Mouse (Mus musculus) MEL (cell line): ENCODE results near the gene 1700003H04Rik.
A peak's percentile ranks its signal among the peaks of the same experiment; 100 is the strongest.

Experiments
- CHD1 ChIP-seq: IDR thresholded peaks from 2 replicates; pipeline ENCODE4 v1.6.1; 2012; ENCODE audit warnings: low read depth, mild to moderate bottlenecking, inconsistent platforms, low read length, improper control_type of control experiment
- CTCF ChIP-seq, 3 experiments: IDR thresholded peaks in 2 of 3; conservative IDR thresholded peaks in 1 of 3; 2 replicates each; pipeline ENCODE4 v1.5.1; 2011 to 2012; ENCODE audit warnings: low read length in 3 of 3, low read depth in 2 of 3, mild to moderate bottlenecking in 2 of 3, improper control_type of control experiment in 1 of 3, inconsistent platforms in 1 of 3, mixed read lengths in 1 of 3, moderate library complexity in 1 of 3; ENCODE audit not compliant: control insufficient read depth in 1 of 3, insufficient read depth in 1 of 3, poor library complexity in 1 of 3, severe bottlenecking in 1 of 3
- E2F4 ChIP-seq: IDR thresholded peaks from 2 replicates; pipeline ENCODE4 v1.6.1; 2011; ENCODE audit warnings: low read depth, low read length, improper control_type of control experiment, borderline replicate concordance
- ELF1 ChIP-seq: IDR thresholded peaks from 2 replicates; pipeline ENCODE4 v1.6.1; 2014; ENCODE audit warnings: low read depth, mild to moderate bottlenecking, inconsistent platforms, low read length, improper control_type of control experiment, moderate library complexity
- EP300 ChIP-seq, 2 experiments: IDR thresholded peaks; 2 replicates each; pipeline ENCODE4 v1.6.1; 2011; ENCODE audit warnings: improper control_type of control experiment in 2 of 2, low read length in 2 of 2, low read depth in 1 of 2, mild to moderate bottlenecking in 1 of 2
- HCFC1 ChIP-seq: IDR thresholded peaks from 2 replicates; pipeline ENCODE4 v1.6.1; 2012; ENCODE audit warnings: low read depth, mild to moderate bottlenecking, inconsistent platforms, low read length, improper control_type of control experiment, moderate library complexity
- MAFK ChIP-seq: IDR thresholded peaks from 2 replicates; pipeline ENCODE4 v1.6.1; 2011; ENCODE audit warnings: low read depth, mild to moderate bottlenecking, low read length, improper control_type of control experiment, borderline replicate concordance
- MYC ChIP-seq: IDR thresholded peaks from 2 replicates; pipeline ENCODE4 v1.6.1; 2011; ENCODE audit warnings: low read depth, mild to moderate bottlenecking, low read length, improper control_type of control experiment, moderate library complexity
- POLR2A ChIP-seq, 2 experiments: IDR thresholded peaks; 2 replicates each; pipeline ENCODE4 v1.6.1; 2011 to 2012; ENCODE audit warnings: low read length in 2 of 2, mild to moderate bottlenecking in 2 of 2, control low read depth in 1 of 2, improper control_type of control experiment in 1 of 2, low read depth in 1 of 2, moderate library complexity in 1 of 2; ENCODE audit not compliant: control insufficient read depth in 1 of 2, insufficient read depth in 1 of 2, poor library complexity in 1 of 2
- POLR2AphosphoS5 ChIP-seq: IDR thresholded peaks from 2 replicates; pipeline ENCODE4 v1.6.1; 2012; ENCODE audit warnings: low read depth, borderline replicate concordance, mild to moderate bottlenecking, inconsistent platforms, low read length, moderate library complexity, mixed read lengths
- SIN3A ChIP-seq: IDR thresholded peaks from 2 replicates; pipeline ENCODE4 v1.6.1; 2012; ENCODE audit warnings: low read length, improper control_type of control experiment, inconsistent platforms
- SMC3 ChIP-seq: IDR thresholded peaks from 2 replicates; pipeline ENCODE4 v1.6.1; 2011; ENCODE audit warnings: low read depth, low read length, improper control_type of control experiment
- UBTF ChIP-seq: IDR thresholded peaks from 2 replicates; pipeline ENCODE4 v1.6.1; 2012; ENCODE audit warnings: low read depth, mild to moderate bottlenecking, inconsistent platforms, low read length, improper control_type of control experiment, moderate library complexity, borderline replicate concordance; ENCODE audit not compliant: insufficient read depth
- ZNF384 ChIP-seq: IDR thresholded peaks from 2 replicates; pipeline ENCODE4 v1.6.1; 2012; ENCODE audit warnings: low read depth, mild to moderate bottlenecking, inconsistent platforms, low read length, improper control_type of control experiment

DNA sequence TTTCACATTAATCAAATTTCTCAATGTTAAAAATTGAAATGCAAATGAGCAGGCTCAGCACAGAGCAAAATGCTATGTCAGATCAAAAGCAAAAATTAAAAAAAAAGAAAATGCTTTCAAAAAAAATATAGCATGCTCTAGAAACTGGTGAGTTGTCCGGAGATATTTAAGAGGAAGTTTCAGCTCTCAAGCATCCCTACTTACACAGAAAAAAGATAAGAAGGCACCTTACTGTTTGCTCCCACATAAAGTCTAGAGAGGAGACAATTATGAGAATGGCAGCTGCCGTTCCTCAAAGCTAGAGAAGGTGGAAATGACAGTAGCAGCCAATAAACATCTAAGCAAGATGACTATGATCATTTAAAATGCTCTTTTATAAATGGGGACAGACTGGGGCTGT lies 25.8 kb downstream of the 1700003H04Rik start:
- TF ChIP-seq CTCF (IDR thresholded peaks at IDR 0.05 in 2 of 3, conservative IDR thresholded peaks at IDR 0.05 in 1 of 3; ENCODE audit: control insufficient read depth in 1 of 3, insufficient read depth in 1 of 3, low read depth in 2 of 3, low read length in 3 of 3, poor library complexity in 1 of 3, severe bottlenecking in 1 of 3) (no peak), MAFK (no peak), HCFC1 (no peak), UBTF (no peak), SIN3A (no peak; the same call in 1 of the 2 replicates), POLR2A (IDR thresholded peaks at IDR 0.05; ENCODE audit: control insufficient read depth in 1 of 2, insufficient read depth in 1 of 2, low read depth in 1 of 2, low read length in 2 of 2, poor library complexity in 1 of 2) (peak in 1 of 2 experiments; percentile 16; a peak in 1 of 4 replicates), CHD1 (no peak), POLR2AphosphoS5 (no peak), ZNF384 (peak; percentile 89), MYC (no peak), EP300 (IDR thresholded peaks at IDR 0.05; ENCODE audit: low read depth in 1 of 2, low read length in 2 of 2) (peak; percentile 24 to 61; a peak in 1 of 4 replicates), ELF1 (no peak), SMC3 (no peak), E2F4 (no peak)
